Mouse (Mus musculus): ENCODE results near the gene Apobec2. TPM values are rescaled to one million over a fixed set of nuclear protein-coding genes. Genes with fewer than 3 reads are reported as not detected.
"Not testable (repeated sequence)": the region's sequence is repeated elsewhere in the genome, so short reads cannot be mapped to it uniquely, and the experiment has no call there.

Gene Apobec2
- total RNA-seq (2015; ENCODE audit: low replicate concordance) (not detected in 2 replicates), total RNA-seq (2017; ENCODE audit: low replicate concordance) (not detected in 2 replicates)

- ATAC-seq (replicated peaks; ENCODE audit: low FRiP score, poor library complexity, severe bottlenecking) = no peak
These were observed at the start of gene Apobec2 for GRCm38 (mm10) chr17:48432158-48432980. TSS of gene Apobec2 (minus strand) at chr17:48432930.

- ATAC-seq (replicated peaks; ENCODE audit: low FRiP score, poor library complexity, severe bottlenecking) = no peak
These were observed 47.2 kb upstream of the Apobec2 start for GRCm38 (mm10) chr17:48479952-48480351.

GRCm38 (mm10) chr17:48475444-48475843 lies 42.7 kb upstream of the Apobec2 start:
- ATAC-seq (replicated peaks; ENCODE audit: low FRiP score, poor library complexity, severe bottlenecking) = no peak

- ATAC-seq (replicated peaks; ENCODE audit: low FRiP score, poor library complexity, severe bottlenecking) = not testable (repeated sequence)
These were observed 41.6 kb upstream of the Apobec2 start for GRCm38 (mm10) chr17:48474282-48474681.

- peak; percentile 86 for ATAC-seq (replicated peaks; ENCODE audit: low FRiP score, poor library complexity, severe bottlenecking)
These were observed 34.9 kb upstream of the Apobec2 start for GRCm38 (mm10) chr17:48467395-48468231.

GRCm38 (mm10) chr17:48466769-48467394 lies 34.2 kb upstream of the Apobec2 start:
- ATAC-seq (replicated peaks; ENCODE audit: low FRiP score, poor library complexity, severe bottlenecking) = peak; percentile 70

GRCm38 (mm10) chr17:48463391-48463790 lies 30.7 kb upstream of the Apobec2 start:
- ATAC-seq (replicated peaks; ENCODE audit: low FRiP score, poor library complexity, severe bottlenecking) = no peak

GRCm38 (mm10) chr17:48462096-48462495 lies 29.4 kb upstream of the Apobec2 start:
- peak; percentile 64 for ATAC-seq (replicated peaks; ENCODE audit: low FRiP score, poor library complexity, severe bottlenecking)

- ATAC-seq (replicated peaks; ENCODE audit: low FRiP score, poor library complexity, severe bottlenecking) = no peak
These were observed 25.4 kb upstream of the Apobec2 start for GRCm38 (mm10) chr17:48457971-48458653.

- ATAC-seq (replicated peaks; ENCODE audit: low FRiP score, poor library complexity, severe bottlenecking) = no peak
These were observed 23.2 kb upstream of the Apobec2 start for GRCm38 (mm10) chr17:48455955-48456354.

- ATAC-seq (replicated peaks; ENCODE audit: low FRiP score, poor library complexity, severe bottlenecking) = no peak
These were observed 22.0 kb upstream of the Apobec2 start, which contains the start of gene Unc5cl for GRCm38 (mm10) chr17:48454688-48455087. TSS of gene Unc5cl (plus strand) at chr17:48454901.

GRCm38 (mm10) chr17:48454190-48454589 lies 21.5 kb upstream of the Apobec2 start:
- no peak for ATAC-seq (replicated peaks; ENCODE audit: low FRiP score, poor library complexity, severe bottlenecking)

GRCm38 (mm10) chr17:48453489-48453888 lies 20.8 kb upstream of the Apobec2 start:
- ATAC-seq (replicated peaks; ENCODE audit: low FRiP score, poor library complexity, severe bottlenecking) = no peak

- 0 out of 2 replicates have a peak, but pooled peaks have one; percentile 19 for ATAC-seq (replicated peaks; ENCODE audit: low FRiP score, poor library complexity, severe bottlenecking)
These were observed 19.2 kb upstream of the Apobec2 start for GRCm38 (mm10) chr17:48451753-48452444.

- ATAC-seq (replicated peaks; ENCODE audit: low FRiP score, poor library complexity, severe bottlenecking) = peak; percentile 63
These were observed 18.6 kb upstream of the Apobec2 start, which contains the start of gene Tspo2 for GRCm38 (mm10) chr17:48451353-48451675. TSS of gene Tspo2 (minus strand) at chr17:48451522.

GRCm38 (mm10) chr17:48450666-48451352 lies 18.1 kb upstream of the Apobec2 start:
- peak; percentile 69 for ATAC-seq (replicated peaks; ENCODE audit: low FRiP score, poor library complexity, severe bottlenecking)

GRCm38 (mm10) chr17:48447675-48448074 lies 14.9 kb upstream of the Apobec2 start:
- peak; percentile 44 for ATAC-seq (replicated peaks; ENCODE audit: low FRiP score, poor library complexity, severe bottlenecking)

- ATAC-seq (replicated peaks; ENCODE audit: low FRiP score, poor library complexity, severe bottlenecking) = no peak
These were observed 10.9 kb upstream of the Apobec2 start for GRCm38 (mm10) chr17:48443542-48444145.

All from erythroblast, adult 5-6 weeks (primary cell).